Mouse (Mus musculus): ENCODE data around the gene Smug1.

GRCm38 (mm10) chr15:103108066-103108676, 58.7 kb downstream of the Smug1 start:
- no peak for TF ChIP-seq CTCF (IDR thresholded peaks at IDR 0.05; ENCODE audit: low read depth)
- TF ChIP-seq EP300 (IDR thresholded peaks at IDR 0.05; ENCODE audit: low read depth), result no peak
